Mouse (Mus musculus) left cerebral cortex, adult 6 months (tissue): ENCODE measurements around the gene Syde1. TPM values are rescaled to one million over a fixed set of nuclear protein-coding genes. Genes with fewer than 3 reads are reported as not detected.

Experiments
- long read RNA-seq, 2 experiments: library from polyadenylated mRNA; unstranded; transcript quantifications; one replicate each; pipeline ENCODE4 v2.0.0; 2019 to 2020
- polyA plus RNA-seq: library from polyadenylated mRNA; unstranded; fragments of <200 nt; fragmentation: Nextera tagmentation; gene quantifications from 2 replicates; pipeline ENCODE4 v1.2.3, GENCODE M21; 2021

Gene Syde1
- 1.9 and 3.3 TPM in 2 replicates for polyA plus RNA-seq
- long read RNA-seq, experiment 1, transcript Syde1-201 (8 exons, 3,288 nt), result major isoform, 16 of 22 reads
- long read RNA-seq, experiment 1, partial matches to known transcripts, result 3 of 22 reads
- long read RNA-seq, experiment 1, other reads (novel, unspliced or antisense), result 3 of 22 reads
- long read RNA-seq, experiment 2, partial matches to known transcripts, result 1 of 3 reads
- long read RNA-seq, experiment 2, other reads (novel, unspliced or antisense), result 0 of 3 reads

DNA sequence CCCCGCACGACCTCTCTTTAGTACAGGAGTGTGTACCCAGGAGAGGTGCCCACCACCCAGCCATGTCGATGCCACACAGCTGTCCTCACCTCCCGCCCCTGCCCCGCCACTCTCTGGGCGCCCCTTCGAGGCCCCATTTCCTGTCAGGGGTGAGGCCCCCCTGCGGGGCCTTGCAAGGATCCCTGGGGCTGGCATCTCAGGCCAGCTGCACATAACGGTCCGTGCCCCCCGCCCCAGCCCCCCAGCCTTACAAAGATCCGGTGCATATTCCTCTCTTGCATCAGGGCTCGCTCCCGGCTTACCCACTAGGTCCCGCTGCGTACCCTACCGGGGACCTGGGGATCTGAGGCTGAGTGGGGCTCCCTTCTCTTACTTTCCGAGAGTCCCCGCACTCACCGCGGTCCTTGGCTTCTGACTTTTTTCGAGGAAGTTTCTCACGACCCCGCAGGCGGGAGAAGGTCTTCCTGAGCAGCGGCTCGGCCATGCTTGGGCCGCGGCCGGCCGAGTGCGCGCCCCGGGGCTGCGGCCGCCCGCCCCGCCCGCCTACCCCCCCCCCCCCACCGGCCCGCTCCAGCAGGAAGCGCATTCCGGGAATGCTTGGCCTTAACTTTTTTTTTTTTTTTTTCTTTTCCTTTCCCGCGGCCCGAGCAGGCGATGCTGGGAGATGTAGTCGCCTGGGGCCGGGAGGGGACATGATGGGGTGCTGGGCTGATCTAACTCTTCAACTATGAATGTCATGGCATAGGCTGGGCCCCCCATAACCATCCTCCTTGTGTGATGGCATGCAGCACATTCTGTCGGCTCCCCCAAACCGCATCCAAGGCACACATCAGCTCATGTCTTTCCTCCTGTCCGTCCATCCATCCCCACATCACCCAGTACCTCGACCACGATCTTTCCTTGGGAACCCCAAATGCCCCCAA is at the start of gene Syde1:
Gene Syde1, minus strand, starts transcription at position 559 of the 923 bp plus-strand sequence.

DNA sequence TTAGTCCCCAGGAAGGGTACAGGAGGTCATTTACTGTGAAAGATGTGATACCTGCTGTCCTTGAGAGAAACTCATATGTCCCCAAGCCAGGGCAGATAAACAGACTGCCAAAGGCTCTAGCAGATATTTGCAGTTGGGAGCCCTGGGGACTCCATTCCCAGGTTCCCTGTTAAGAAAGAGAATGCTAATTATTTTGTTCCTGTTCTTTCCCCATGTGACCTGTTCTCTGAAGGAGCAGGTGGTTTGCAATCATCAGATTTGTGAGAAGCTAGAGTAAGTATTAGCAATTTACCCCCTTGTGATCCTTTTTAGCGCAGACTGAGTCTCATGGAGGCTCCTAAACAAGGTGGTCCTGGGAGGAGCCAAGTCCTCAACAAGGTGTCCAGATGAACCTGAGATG is 26.2 kb upstream of the Syde1 start, which contains the start of gene Olfr1357:
Gene Olfr1357, minus strand, starts transcription at position 101 of the 400 bp plus-strand sequence.

DNA sequence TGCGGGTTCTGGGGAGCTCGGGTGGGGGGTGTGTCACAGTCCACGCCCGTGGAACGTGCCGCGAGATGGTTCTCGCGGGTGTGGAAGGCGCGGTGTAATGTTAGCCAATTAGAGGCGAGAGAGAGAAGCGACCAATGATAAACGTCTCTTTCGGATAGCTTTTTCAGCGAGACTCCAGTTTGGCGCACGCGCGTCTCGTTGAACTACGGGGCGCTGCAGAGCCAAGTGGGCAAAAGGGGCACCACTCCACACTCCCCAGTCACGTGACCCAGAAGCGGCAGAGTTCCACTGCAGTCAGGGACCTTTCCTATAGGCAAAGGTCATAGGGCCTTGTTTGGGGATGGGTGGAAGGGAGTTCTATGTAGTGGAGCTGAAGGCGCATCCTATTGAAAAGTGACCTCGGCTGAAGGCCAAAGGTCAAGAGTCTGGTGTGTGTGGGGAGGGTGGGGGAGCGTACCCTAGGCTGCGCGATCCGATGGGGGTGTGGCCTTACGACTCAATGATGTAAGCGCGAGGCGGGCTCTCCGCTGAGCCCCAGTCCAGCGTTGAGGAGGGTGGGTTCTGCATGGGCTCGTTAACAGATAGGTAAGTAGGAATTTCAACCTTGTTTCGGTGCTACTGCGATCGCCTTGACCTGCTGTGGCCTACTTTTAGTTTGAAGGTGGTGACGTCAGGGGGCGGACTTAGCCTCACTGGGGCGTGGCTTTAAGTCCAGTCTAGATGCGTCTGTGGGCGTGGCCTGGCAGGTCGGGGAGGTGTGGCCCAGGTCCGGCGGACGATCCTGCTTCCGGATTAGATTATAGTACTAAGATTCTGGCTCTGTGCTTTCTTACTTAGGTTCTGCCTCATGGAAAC is 17.3 kb downstream of the Syde1 start, which contains the start of gene Ilvbl:
Gene Ilvbl, plus strand, starts transcription at position 97 of the 855 bp plus-strand sequence.

Other genes starting within 250 kb of the Syde1 start
- gene Agpat3, start 239.5 kb downstream of the Syde1 start, polyA plus RNA-seq, result 26.7 and 68.7 TPM in 2 replicates
- gene Rrp1, start 178.9 kb downstream of the Syde1 start, polyA plus RNA-seq, result 300 and 334 TPM in 2 replicates
- gene Cstb, start 166.3 kb downstream of the Syde1 start, polyA plus RNA-seq, result 131 and 134 TPM in 2 replicates
- 40.1 and 44.0 TPM in 2 replicates for gene Pdxk, start 127.0 kb downstream of the Syde1 start, polyA plus RNA-seq
- not detected in 2 replicates for gene Olfr1358, start 74.5 kb downstream of the Syde1 start, polyA plus RNA-seq
- 27.2 and 37.1 TPM in 2 replicates for gene Ilvbl, start 17.6 kb downstream of the Syde1 start, polyA plus RNA-seq
- gene Olfr1357, start 26.1 kb upstream of the Syde1 start, polyA plus RNA-seq, result not detected in 2 replicates
- not detected in 2 replicates for gene Casp14, start 126.3 kb upstream of the Syde1 start, polyA plus RNA-seq
- 0.11 and 0.13 TPM in 2 replicates for gene Ccdc105, start 161.1 kb upstream of the Syde1 start, polyA plus RNA-seq
- gene Slc1a6, start 188.5 kb upstream of the Syde1 start, polyA plus RNA-seq, result 2.0 and 3.3 TPM in 2 replicates